Mouse (Mus musculus) heart, adult 2 months (tissue): ENCODE data around the gene Rfc2.

ENCODE experiments used
- CTCF ChIP-seq: fragments of 200-600 bp; IDR thresholded peaks from 2 replicates; pipeline ENCODE4 v1.8.1; 2022; ENCODE audit warnings: antibody characterized with exemption, mild to moderate bottlenecking, moderate library complexity
- EP300 ChIP-seq: fragments of 200-500 bp; IDR thresholded peaks from 2 replicates; pipeline ENCODE4 v1.6.1; 2011; ENCODE audit warnings: low read depth, low read length, control low read depth; ENCODE audit not compliant: insufficient read depth
- POLR2A ChIP-seq: fragments of 200-500 bp; IDR thresholded peaks from 2 replicates; pipeline ENCODE4 v1.6.1; 2011; ENCODE audit warnings: mild to moderate bottlenecking, low read depth, low read length, control low read depth; ENCODE audit not compliant: insufficient read depth

DNA sequence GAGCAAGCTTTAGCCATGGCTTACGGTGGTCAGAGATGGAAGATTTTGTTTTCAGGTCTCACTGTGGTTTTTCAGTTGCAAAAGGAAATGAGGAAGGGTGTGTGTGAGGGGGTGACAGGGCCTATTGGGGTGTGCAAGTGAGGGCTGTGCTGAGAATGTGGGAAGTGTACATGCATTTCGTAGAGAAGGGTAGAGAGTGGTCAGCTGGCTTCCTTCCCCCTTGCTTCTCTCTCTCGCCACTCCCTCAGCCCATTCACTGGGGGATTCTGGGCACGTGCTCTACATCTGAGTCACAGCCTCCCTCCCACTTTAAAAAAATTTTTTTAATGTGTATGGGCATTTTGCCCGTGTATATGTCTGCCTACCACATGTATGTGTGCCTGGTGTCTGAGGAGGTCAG is 26.0 kb downstream of the Rfc2 start:
- TF ChIP-seq EP300 = no peak
- no peak for TF ChIP-seq CTCF
- no peak for TF ChIP-seq POLR2A
